In genomic region chr2:73925539-73925938, GRCm38 (mm10) we compare ENCODE assay signal across 12 mouse cellular contexts. TPM values are rescaled to one million over a fixed set of nuclear protein-coding genes. Genes with fewer than 3 reads are reported as not detected.
A peak's percentile ranks its signal among the peaks of the same experiment; 100 is the strongest.
DNase-seq lines count a peak whose midpoint lies in the region; ATAC-seq and TF ChIP-seq lines count a peak whose summit lies in the region.
"Had no signal": no experiment of that assay in that cellular context is flagged by ENCODE, and none has a peak within 500 bp of the region (broad histone marks: within the 10 kb centered on the region; RNA-seq: fewer than 3 reads in every experiment).

No protein-coding gene starts in this region.

- DNase-seq in lung, embryonic 14.5 days = no peak
- DNase-seq in lung, postnatal 10 days = no peak
- peak; percentile 19 for DNase-seq in brain, adult 2 months (ENCODE audit: low read depth, low spot score)
- peak; percentile 15 for DNase-seq in brain, embryonic 14.5 days (ENCODE audit: low read depth)
- no peak for DNase-seq in layer of hippocampus, adult 8-10 months (ENCODE audit: low spot score in 2 of 2)
- DNase-seq: lung, adult 2 months; thymus, adult 18-20 months; thymus, postnatal 36 days had no signal

- no peak overlapping the region for H3K9ac ChIP-seq in hindbrain, embryonic 15.5 days
- no peak overlapping the region for H3K9ac ChIP-seq in hindbrain, embryonic 12.5 days
- H3K9ac ChIP-seq in lung, embryonic 14.5 days = no peak overlapping the region
- H3K9ac ChIP-seq: liver, embryonic 12.5 days had no signal

- TF ChIP-seq POLR2A in brain, embryonic 14.5 days (IDR thresholded peaks at IDR 0.05; ENCODE audit: borderline replicate concordance, extremely low read depth, insufficient read depth, insufficient read length, poor library complexity, severe bottlenecking) = no peak

- no peak for TF ChIP-seq CTCF in lung, embryonic 14.5 days (IDR thresholded peaks at IDR 0.05; ENCODE audit: low read depth)
- no peak for TF ChIP-seq CTCF in brain, embryonic 14.5 days (IDR thresholded peaks at IDR 0.05; ENCODE audit: borderline replicate concordance, extremely low read depth, insufficient read depth, insufficient read length)

- peak overlapping the region; percentile 26; the same call in 1 of the 2 replicates for H3K4me2 ChIP-seq in hindbrain, embryonic 15.5 days
- no peak overlapping the region for H3K4me2 ChIP-seq in hindbrain, embryonic 12.5 days (replicated peaks)
- H3K4me2 ChIP-seq in lung, embryonic 14.5 days = no peak overlapping the region
- H3K4me2 ChIP-seq: liver, embryonic 12.5 days had no signal

- H3K9me3 ChIP-seq in hindbrain, embryonic 15.5 days = no peaks in the 10 kb centered on the region
- no peaks in the 10 kb centered on the region for H3K9me3 ChIP-seq in hindbrain, embryonic 12.5 days (replicated peaks)
- H3K9me3 ChIP-seq in lung, embryonic 14.5 days (ENCODE audit: low read depth, low read length) = no peaks in the 10 kb centered on the region
- H3K9me3 ChIP-seq: liver, embryonic 12.5 days had no signal

- H3K27me3 ChIP-seq in hindbrain, embryonic 15.5 days = no peaks in the 10 kb centered on the region; the same call in 1 of the 2 replicates
- H3K27me3 ChIP-seq in hindbrain, embryonic 12.5 days = no peaks in the 10 kb centered on the region
- H3K27me3 ChIP-seq in lung, embryonic 14.5 days (ENCODE audit: insufficient read depth, low read length) = no peaks in the 10 kb centered on the region

- H3K4me1 ChIP-seq in hindbrain, embryonic 15.5 days (replicated peaks) = 0 out of 2 replicates have a peak, but pooled peaks cover 3% of the 10 kb centered on the region
- H3K4me1 ChIP-seq in hindbrain, embryonic 12.5 days = no peaks in the 10 kb centered on the region
- no peaks in the 10 kb centered on the region for H3K4me1 ChIP-seq in lung, embryonic 14.5 days (ENCODE audit: insufficient read depth)
- H3K4me1 ChIP-seq: liver, embryonic 12.5 days had no signal

- H3K4me3 ChIP-seq in hindbrain, embryonic 15.5 days = no peak overlapping the region
- H3K4me3 ChIP-seq in hindbrain, embryonic 12.5 days = no peak overlapping the region
- H3K4me3 ChIP-seq in lung, embryonic 14.5 days (ENCODE audit: low read depth, low read length) = no peak overlapping the region
- H3K4me3 ChIP-seq: liver, embryonic 12.5 days had no signal

- no peaks in the 10 kb centered on the region for H3K36me3 ChIP-seq in hindbrain, embryonic 15.5 days
- no peaks in the 10 kb centered on the region for H3K36me3 ChIP-seq in hindbrain, embryonic 12.5 days
- H3K36me3 ChIP-seq in lung, embryonic 14.5 days (ENCODE audit: insufficient read depth) = no peaks in the 10 kb centered on the region
- H3K36me3 ChIP-seq: liver, embryonic 12.5 days had no signal

- 76% methylated on average over 3 of the region's 3 CpGs for WGBS in hindbrain, embryonic 15.5 days
- WGBS in hindbrain, embryonic 12.5 days = 77% methylated on average over 3 of the region's 3 CpGs
- WGBS in lung, embryonic 14.5 days = 58% methylated on average over 3 of the region's 3 CpGs

- no peak overlapping the region for H3K27ac ChIP-seq in hindbrain, embryonic 15.5 days (replicated peaks)
- no peak overlapping the region for H3K27ac ChIP-seq in hindbrain, embryonic 12.5 days
- H3K27ac ChIP-seq in lung, embryonic 14.5 days (ENCODE audit: low read depth) = no peak overlapping the region
- H3K27ac ChIP-seq: liver, embryonic 12.5 days; macrophage had no signal

- ATAC-seq in hindbrain, embryonic 15.5 days (ENCODE audit: low FRiP score, low read depth) = no peak
- no peak for ATAC-seq in hindbrain, embryonic 12.5 days (ENCODE audit: low FRiP score)
- ATAC-seq in lung, embryonic 14.5 days (ENCODE audit: insufficient read depth) = 0 out of 2 replicates have a peak, but pooled peaks have one; percentile 49
- ATAC-seq: liver, embryonic 12.5 days had no signal

RNA-seq across cellular contexts. Expression of gene Atp5g3, which starts 14.4 kb away (rescaled TPM):
- 1,149 and 1,194 TPM in 2 replicates for polyA plus RNA-seq in hindbrain, embryonic 15.5 days (2015; fragmentation: Nextera tagmentation; extraction: Ambion mirVana)
- polyA plus RNA-seq in hindbrain, embryonic 12.5 days (2016; fragmentation: Nextera tagmentation; extraction: Ambion mirVana) = 652 and 788 TPM in 2 replicates
- polyA plus RNA-seq in lung, embryonic 14.5 days (2014; fragmentation: Nextera tagmentation; extraction: Ambion mirVana) = 1,132 and 1,137 TPM in 2 replicates
- polyA plus RNA-seq in brain, embryonic 14.5 days (2012; rRNA removed) = 685 and 755 TPM in 2 replicates
- 100 to 1,000 TPM; 483 to 509 (median 502) TPM for total RNA-seq in layer of hippocampus, adult 8-10 months (2022)

RNA-seq across cellular contexts. Expression of gene Atf2, which starts 33.1 kb away (rescaled TPM):
- 103 and 104 TPM in 2 replicates for polyA plus RNA-seq in hindbrain, embryonic 15.5 days (2015; fragmentation: Nextera tagmentation; extraction: Ambion mirVana)
- 108 and 114 TPM in 2 replicates for polyA plus RNA-seq in hindbrain, embryonic 12.5 days (2016; fragmentation: Nextera tagmentation; extraction: Ambion mirVana)
- polyA plus RNA-seq in lung, embryonic 14.5 days (2014; fragmentation: Nextera tagmentation; extraction: Ambion mirVana) = 69.7 and 74.1 TPM in 2 replicates
- 31.7 and 59.8 TPM in 2 replicates for polyA plus RNA-seq in brain, embryonic 14.5 days (2012; rRNA removed)
- total RNA-seq in layer of hippocampus, adult 8-10 months (2022) = 100 to 1,000 TPM; 127 to 177 (median 149) TPM

Comparison
In these comparisons a context has a peak if more than half of its experiments do, and no peak if none do; other contexts are left out.
1. DNase-seq: peak in brain, adult 2 months (single experiment) and brain, embryonic 14.5 days (single experiment); none in lung, embryonic 14.5 days (single experiment), lung, postnatal 10 days (single experiment) and layer of hippocampus, adult 8-10 months (0 of 2).